Mouse (Mus musculus): ENCODE measurements around the gene C2cd4d. TPM values are rescaled to one million over a fixed set of nuclear protein-coding genes. Genes with fewer than 3 reads are reported as not detected.

C2cd4d gene
- polyA plus RNA-seq, 1 experiment: 0.13 TPM

DNA sequence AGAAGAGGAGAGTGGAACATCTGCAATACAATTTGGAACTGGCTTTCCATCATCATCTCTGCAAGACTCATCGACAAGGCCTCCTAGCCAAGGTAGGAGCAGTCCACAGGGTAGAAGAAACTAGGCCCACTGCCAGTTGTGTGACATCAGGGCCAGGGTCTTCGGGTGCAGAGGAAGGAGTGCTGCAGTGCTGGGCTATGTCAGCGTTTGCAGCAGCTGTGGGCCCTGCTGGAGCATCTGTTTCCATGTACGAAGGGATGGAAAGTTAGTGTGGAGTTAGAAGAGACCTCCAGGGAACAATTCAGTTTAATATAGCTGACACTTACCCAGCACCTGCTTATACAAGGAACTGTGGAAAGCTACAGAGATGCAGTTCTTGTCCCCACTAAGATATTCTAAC is 30.8 kb downstream of the C2cd4d start:
- Histone ChIP-seq H3K4me1 (ENCODE audit: control insufficient read depth, insufficient read depth, insufficient read length) (no peaks in the 10 kb centered on the region), H3K36me3 (ENCODE audit: control insufficient read depth, insufficient read depth, low read length) (no peaks in the 10 kb centered on the region), H3K27ac (ENCODE audit: insufficient read depth, low read length) (no peak overlapping the region), H3K4me3 (ENCODE audit: extremely low read depth, insufficient read depth, insufficient read length) (no peak overlapping the region), H3K27me3 (ENCODE audit: control insufficient read depth, insufficient read depth, low read length) (no peaks in the 10 kb centered on the region)
- TF ChIP-seq POLR2A (IDR thresholded peaks at IDR 0.05; ENCODE audit: low read depth, low read length) (no peak), CTCF (IDR thresholded peaks at IDR 0.05; ENCODE audit: extremely low read depth, insufficient read depth, insufficient read length, insufficient replicate concordance) (no peak)
- 79% methylated on average over 4 of the region's 4 CpGs for WGBS
- DNase-seq (ENCODE audit: low read depth in 1 of 2, low spot score in 2 of 2): no peak

DNA sequence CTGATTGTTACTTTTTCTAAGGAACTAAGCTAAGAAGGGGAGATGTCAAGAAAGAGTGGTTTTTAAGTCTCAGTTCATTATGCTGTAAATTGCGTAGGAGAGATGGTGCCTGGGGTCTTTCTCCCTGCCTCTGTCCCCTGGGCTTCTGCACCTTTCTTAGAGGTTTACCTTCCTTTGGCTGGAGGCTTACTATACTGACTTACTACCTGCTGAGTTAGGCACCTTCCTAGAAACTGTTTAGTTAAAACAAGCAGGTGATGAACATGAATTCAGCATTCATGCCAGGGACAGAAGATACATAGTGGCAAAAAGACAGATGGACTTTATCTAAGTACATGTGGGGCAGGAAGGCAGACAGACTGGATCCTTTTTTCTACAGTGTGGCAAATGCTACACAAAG is 34.1 kb downstream of the C2cd4d start:
- Histone ChIP-seq H3K27me3 (ENCODE audit: control insufficient read depth, insufficient read depth, low read length) (peaks cover 2% of the 10 kb centered on the region; the same call in 1 of the 2 replicates), H3K27ac (ENCODE audit: insufficient read depth, low read length) (no peak overlapping the region), H3K36me3 (ENCODE audit: control insufficient read depth, insufficient read depth, low read length) (no peaks in the 10 kb centered on the region), H3K4me1 (ENCODE audit: control insufficient read depth, insufficient read depth, insufficient read length) (no peaks in the 10 kb centered on the region; the same call in 1 of the 2 replicates), H3K4me3 (ENCODE audit: extremely low read depth, insufficient read depth, insufficient read length) (no peak overlapping the region)
- DNase-seq (ENCODE audit: low read depth in 1 of 2, low spot score in 2 of 2): no peak
- WGBS: 87% methylated on average over 1 of the region's 1 CpGs
- TF ChIP-seq POLR2A (IDR thresholded peaks at IDR 0.05; ENCODE audit: low read depth, low read length) (no peak), CTCF (IDR thresholded peaks at IDR 0.05; ENCODE audit: extremely low read depth, insufficient read depth, insufficient read length, insufficient replicate concordance) (no peak)

- no peak for TF ChIP-seq POLR2A (IDR thresholded peaks at IDR 0.05; ENCODE audit: low read depth, low read length)
- peaks cover 2% of the 10 kb centered on the region; the same call in 1 of the 2 replicates for H3K27me3 ChIP-seq (ENCODE audit: control insufficient read depth, insufficient read depth, low read length)
- no peak for DNase-seq (ENCODE audit: low read depth in 1 of 2, low spot score in 2 of 2)
- H3K36me3 ChIP-seq (ENCODE audit: control insufficient read depth, insufficient read depth, low read length): no peaks in the 10 kb centered on the region
- WGBS: 84% methylated on average over 4 of the region's 4 CpGs
- no peak overlapping the region for H3K27ac ChIP-seq (ENCODE audit: insufficient read depth, low read length)
- no peaks in the 10 kb centered on the region; the same call in 1 of the 2 replicates for H3K4me1 ChIP-seq (ENCODE audit: control insufficient read depth, insufficient read depth, insufficient read length)
- no peak overlapping the region for H3K4me3 ChIP-seq (ENCODE audit: extremely low read depth, insufficient read depth, insufficient read length)
Observed at GRCm38 (mm10) chr3:94396851-94397250, 34.6 kb downstream of the C2cd4d start.

GRCm38 (mm10) chr3:94398217-94398616 is 36.0 kb downstream of the C2cd4d start, which contains the start of gene Lingo4:
Gene Lingo4, plus strand, starts transcription at chr3:94398517.
- Histone ChIP-seq H3K4me3 (ENCODE audit: extremely low read depth, insufficient read depth, insufficient read length) (no peak within 1 kb of the TSS; the same call in 1 of the 2 replicates), H3K4me1 (ENCODE audit: control insufficient read depth, insufficient read depth, insufficient read length) (no peaks in the 10 kb centered on the region; the same call in 1 of the 2 replicates), H3K36me3 (ENCODE audit: control insufficient read depth, insufficient read depth, low read length) (no peaks in the 10 kb centered on the region), H3K27ac (ENCODE audit: insufficient read depth, low read length) (no peak within 1 kb of the TSS), H3K27me3 (ENCODE audit: control insufficient read depth, insufficient read depth, low read length) (peaks cover 2% of the 10 kb centered on the region; the same call in 1 of the 2 replicates)
- WGBS: 67% methylated on average over 6 of the region's 6 CpGs
- DNase-seq (ENCODE audit: low read depth in 1 of 2, low spot score in 2 of 2): no peak
- TF ChIP-seq CTCF (IDR thresholded peaks at IDR 0.05; ENCODE audit: extremely low read depth, insufficient read depth, insufficient read length, insufficient replicate concordance) (no peak), POLR2A (IDR thresholded peaks at IDR 0.05; ENCODE audit: low read depth, low read length) (no peak)

DNA sequence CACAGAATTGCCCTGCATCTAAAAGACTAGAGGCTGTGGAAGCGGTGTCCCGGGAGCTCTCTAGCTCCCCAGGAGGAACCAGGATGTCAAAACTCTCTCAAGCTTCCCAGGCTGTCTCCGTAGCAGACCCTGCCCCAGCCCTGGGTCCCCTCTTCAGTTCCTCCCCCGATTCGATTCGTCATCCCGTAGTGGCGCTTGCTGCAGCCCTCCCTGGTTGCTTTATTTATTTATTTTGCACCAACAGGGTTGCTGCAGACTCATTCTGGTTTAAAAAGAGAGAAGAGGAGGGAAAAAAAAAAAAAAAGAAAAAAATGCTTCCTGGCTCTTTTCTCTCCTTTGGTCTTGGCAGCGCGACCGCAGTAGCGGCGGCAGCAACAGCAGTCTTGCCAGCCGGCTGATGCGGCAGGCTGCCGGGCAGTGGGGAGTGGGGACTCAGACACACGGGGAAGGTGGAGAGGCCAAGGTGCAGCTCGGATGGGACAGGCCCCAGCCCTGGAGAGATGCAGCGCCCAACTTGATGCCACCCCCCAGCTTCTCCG is 36.8 kb downstream of the C2cd4d start:
- Histone ChIP-seq H3K27ac (ENCODE audit: insufficient read depth, low read length) (no peak overlapping the region), H3K36me3 (ENCODE audit: control insufficient read depth, insufficient read depth, low read length) (no peaks in the 10 kb centered on the region), H3K4me3 (ENCODE audit: extremely low read depth, insufficient read depth, insufficient read length) (no peak overlapping the region; the same call in 1 of the 2 replicates), H3K27me3 (ENCODE audit: control insufficient read depth, insufficient read depth, low read length) (peaks cover 2% of the 10 kb centered on the region; the same call in 1 of the 2 replicates), H3K4me1 (ENCODE audit: control insufficient read depth, insufficient read depth, insufficient read length) (no peaks in the 10 kb centered on the region; the same call in 1 of the 2 replicates)
- DNase-seq (ENCODE audit: low read depth in 1 of 2, low spot score in 2 of 2): no peak
- 3% methylated on average over 20 of the region's 20 CpGs for WGBS
- TF ChIP-seq CTCF (IDR thresholded peaks at IDR 0.05; ENCODE audit: extremely low read depth, insufficient read depth, insufficient read length, insufficient replicate concordance): no peak
- TF ChIP-seq POLR2A (IDR thresholded peaks at IDR 0.05; ENCODE audit: low read depth, low read length): no peak

DNA sequence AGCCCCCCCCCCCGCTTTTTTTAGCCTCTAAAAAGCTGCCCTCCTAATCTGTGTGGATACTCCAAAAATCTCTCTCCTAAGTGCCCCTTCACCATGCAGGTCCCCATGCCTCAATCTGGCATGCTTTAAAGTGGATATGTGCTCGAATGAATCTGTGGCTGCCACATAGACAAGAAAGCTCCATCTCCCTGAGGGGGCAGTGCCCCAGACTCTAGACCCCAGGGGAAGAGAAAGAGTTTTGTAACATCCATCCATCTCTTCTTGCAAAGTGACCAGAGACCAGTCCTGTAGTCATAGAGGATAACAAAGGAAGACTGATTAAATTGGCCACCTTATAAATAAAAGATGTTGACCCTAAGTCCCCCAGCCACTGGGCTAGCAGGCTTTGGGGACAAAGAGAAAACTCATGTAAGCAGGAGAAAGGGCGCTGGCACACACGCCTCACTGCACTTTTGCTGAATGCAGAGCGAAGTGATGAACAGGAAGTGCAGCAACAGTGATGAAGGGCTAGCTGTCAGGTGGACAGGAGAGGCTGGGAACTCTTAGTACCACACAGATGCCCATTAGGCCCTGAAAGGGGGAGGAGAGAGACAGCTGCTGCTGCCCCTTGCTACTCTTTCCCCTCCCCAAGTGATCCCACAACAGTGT is 37.5 kb downstream of the C2cd4d start:
- TF ChIP-seq CTCF (IDR thresholded peaks at IDR 0.05; ENCODE audit: extremely low read depth, insufficient read depth, insufficient read length, insufficient replicate concordance) (no peak), POLR2A (IDR thresholded peaks at IDR 0.05; ENCODE audit: low read depth, low read length) (no peak)
- H3K36me3 ChIP-seq (ENCODE audit: control insufficient read depth, insufficient read depth, low read length): no peaks in the 10 kb centered on the region
- 57% methylated on average over 5 of the region's 5 CpGs for WGBS
- no peak for DNase-seq (ENCODE audit: low read depth in 1 of 2, low spot score in 2 of 2)
- H3K4me1 ChIP-seq (ENCODE audit: control insufficient read depth, insufficient read depth, insufficient read length): no peaks in the 10 kb centered on the region; the same call in 1 of the 2 replicates
- H3K27ac ChIP-seq (ENCODE audit: insufficient read depth, low read length): no peak overlapping the region
- H3K4me3 ChIP-seq (ENCODE audit: extremely low read depth, insufficient read depth, insufficient read length): no peak overlapping the region
- H3K27me3 ChIP-seq (ENCODE audit: control insufficient read depth, insufficient read depth, low read length): peaks cover 2% of the 10 kb centered on the region; the same call in 1 of the 2 replicates

GRCm38 (mm10) chr3:94402451-94402850 is 40.2 kb downstream of the C2cd4d start:
- H3K36me3 ChIP-seq (ENCODE audit: control insufficient read depth, insufficient read depth, low read length): no peaks in the 10 kb centered on the region
- DNase-seq (ENCODE audit: low read depth in 1 of 2, low spot score in 2 of 2): no peak
- H3K4me1 ChIP-seq (ENCODE audit: control insufficient read depth, insufficient read depth, insufficient read length): no peaks in the 10 kb centered on the region; the same call in 1 of the 2 replicates
- H3K27me3 ChIP-seq (ENCODE audit: control insufficient read depth, insufficient read depth, low read length): peaks cover 2% of the 10 kb centered on the region; the same call in 1 of the 2 replicates
- no peak overlapping the region for H3K27ac ChIP-seq (ENCODE audit: insufficient read depth, low read length)
- H3K4me3 ChIP-seq (ENCODE audit: extremely low read depth, insufficient read depth, insufficient read length): no peak overlapping the region
- TF ChIP-seq POLR2A (IDR thresholded peaks at IDR 0.05; ENCODE audit: low read depth, low read length) (no peak), CTCF (IDR thresholded peaks at IDR 0.05; ENCODE audit: extremely low read depth, insufficient read depth, insufficient read length, insufficient replicate concordance) (no peak)
- 75% methylated on average over 8 of the region's 8 CpGs for WGBS
